Mouse (Mus musculus) bone marrow macrophage, adult 2 months (primary cell): ENCODE data around the gene Gabrb3.

Source experiments
- CTCF ChIP-seq: IDR thresholded peaks from 2 replicates; pipeline ENCODE4 v1.5.1; 2012; ENCODE audit warnings: low read depth, mild to moderate bottlenecking, low read length, moderate library complexity
- POLR2A ChIP-seq: IDR thresholded peaks from 2 replicates; pipeline ENCODE4 v1.6.1; 2012; ENCODE audit warnings: mild to moderate bottlenecking, low read depth, low read length, borderline replicate concordance

- no peak for TF ChIP-seq POLR2A
- no peak for TF ChIP-seq CTCF
Measured at GRCm38 (mm10) chr7:57471316-57471715, 51.8 kb downstream of the Gabrb3 start.
